Mouse (Mus musculus) C2C12 (cell line): ENCODE results near the gene Hmgb4.

Experiments
- CEBPB ChIP-seq: IDR thresholded peaks from one replicate; pipeline ENCODE4 v1.6.1; 2011; ENCODE audit warnings: low read depth, mild to moderate bottlenecking, control low read depth, moderate library complexity
- CTCF ChIP-seq: IDR thresholded peaks from one replicate; pipeline ENCODE4 v1.5.1; 2011; ENCODE audit not compliant: control insufficient read depth, insufficient read depth, insufficient read length
- FOSL1 ChIP-seq: IDR thresholded peaks from one replicate; pipeline ENCODE4 v1.8.0; 2011; ENCODE audit warnings: mild to moderate bottlenecking, low read length; ENCODE audit not compliant: poor library complexity, insufficient read depth, severe bottlenecking
- MAX ChIP-seq: IDR thresholded peaks from one replicate; pipeline ENCODE4 v1.6.1; 2011; ENCODE audit warnings: mild to moderate bottlenecking, control low read depth
- MYOD1 ChIP-seq: IDR thresholded peaks from one replicate; pipeline ENCODE4 v1.6.1; 2011; ENCODE audit warnings: low read depth; ENCODE audit not compliant: control insufficient read depth, insufficient read length
- USF1 ChIP-seq: IDR thresholded peaks from one replicate; pipeline ENCODE4 v1.6.1; 2011; ENCODE audit warnings: low read depth, mild to moderate bottlenecking, control low read depth, moderate library complexity

- TF ChIP-seq CTCF (no peak), USF1 (no peak), MYOD1 (no peak), CEBPB (no peak), MAX (no peak), FOSL1 (no peak)
These were observed 10.2 kb upstream of the Hmgb4 start for GRCm38 (mm10) chr4:128270931-128271330.
